Mouse (Mus musculus) G1E (cell line): ENCODE results near the gene Dgkd.

Experiments
- CTCF ChIP-seq: IDR thresholded peaks from 2 replicates; pipeline ENCODE4 v1.5.1; 2012; ENCODE audit warnings: low read depth, low read length, inconsistent platforms, mixed read lengths
- GATA2 ChIP-seq: IDR thresholded peaks from 2 replicates; pipeline ENCODE4 v1.6.1; 2012; ENCODE audit warnings: low read depth, low read length, inconsistent platforms, borderline replicate concordance
- TAL1 ChIP-seq: conservative IDR thresholded peaks from 2 replicates; pipeline ENCODE4 v1.6.1; 2012; ENCODE audit warnings: low read depth, low read length, inconsistent platforms, mixed read lengths

- no peak for TF ChIP-seq CTCF
- no peak for TF ChIP-seq TAL1
- TF ChIP-seq GATA2: no peak
Observed at GRCm38 (mm10) chr1:87891634-87892033, 38.5 kb downstream of the Dgkd start.
